Mouse (Mus musculus) liver, postnatal 0 days (tissue): ENCODE results near the gene Mrpl30.

Experiments
- CTCF ChIP-seq: sonication (generic); IDR thresholded peaks from 2 replicates; pipeline ENCODE4 v1.5.1; 2016; ENCODE audit warnings: antibody characterized with exemption, low read depth
- EP300 ChIP-seq: IDR thresholded peaks from 2 replicates; pipeline ENCODE4 v1.6.1; 2016; ENCODE audit warnings: antibody characterized with exemption, low read depth, mild to moderate bottlenecking

DNA sequence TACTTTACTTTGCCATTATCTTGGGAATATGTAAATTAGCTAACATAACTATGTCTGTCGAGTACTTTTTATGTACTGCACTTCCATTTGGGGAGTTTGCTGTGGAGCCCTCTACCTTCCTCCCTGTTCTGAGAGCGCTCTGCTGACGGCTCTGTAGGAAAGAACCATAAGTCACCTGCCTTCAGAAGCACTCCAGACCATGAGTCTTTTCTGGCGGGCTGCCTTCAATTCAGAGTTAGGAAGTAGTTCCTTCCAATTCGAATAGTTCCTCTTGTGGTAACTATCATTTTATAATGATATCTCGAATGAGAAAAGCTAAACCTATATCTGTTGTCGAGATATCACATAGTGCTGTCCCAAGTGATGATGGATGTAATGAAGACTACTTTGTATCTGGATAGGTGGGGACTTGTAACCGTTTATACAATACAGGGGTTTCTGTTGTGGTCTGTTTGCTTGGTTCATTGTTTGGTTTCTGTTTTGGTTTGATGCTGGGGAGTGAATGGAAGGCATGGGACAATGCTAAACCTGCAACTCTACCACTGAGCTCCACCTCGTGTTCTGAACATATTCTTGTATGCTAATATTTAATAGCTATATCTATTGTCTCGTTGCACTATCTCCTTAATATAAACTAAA is 22.5 kb upstream of the Mrpl30 start:
- TF ChIP-seq CTCF: no peak
- no peak for TF ChIP-seq EP300
